Mouse (Mus musculus): ENCODE measurements around the gene Bbs9.

DNA sequence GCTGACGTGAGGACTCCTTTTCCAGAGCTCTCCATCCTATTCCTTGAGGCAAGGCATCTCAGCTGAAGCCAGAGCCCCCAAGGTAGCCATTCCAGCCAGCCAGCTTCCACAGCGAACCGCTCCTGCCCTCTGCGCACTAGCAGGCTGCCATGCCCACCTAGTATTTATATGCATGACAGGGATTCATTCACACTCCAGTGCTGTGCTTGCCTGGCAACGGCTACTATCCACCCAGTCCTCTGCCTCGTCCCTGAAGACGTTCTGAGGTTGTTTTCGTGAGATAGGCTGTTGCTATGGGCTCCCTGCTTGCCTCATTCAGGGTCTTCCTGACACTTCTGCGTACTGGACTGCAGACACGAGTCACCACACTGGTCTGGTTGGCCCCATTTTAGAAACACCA lies 22.8 kb upstream of the Bbs9 start:
- TF ChIP-seq POLR2A (IDR thresholded peaks at IDR 0.05; ENCODE audit: insufficient read depth, low read length) = no peak
- no peak for TF ChIP-seq EP300 (IDR thresholded peaks at IDR 0.05; ENCODE audit: insufficient read depth, low read depth, low read length)

Measured in ES-Bruce4 (cell line).